Mouse (Mus musculus) liver, postnatal 0 days (tissue): ENCODE data around the gene Atcay. TPM values are rescaled to one million over a fixed set of nuclear protein-coding genes. Genes with fewer than 3 reads are reported as not detected.

Experiments
- ATAC-seq: fragments of 200-750 bp; cut with Nextera tagmentation; 2 replicates; pipeline ENCODE4 v1.8.0; 2017; ENCODE audit warnings: mild to moderate bottlenecking, moderate library complexity
- DNase-seq: peaks from one replicate; pipeline ENCODE4 v3.0.0-alpha.2; 2016
- H3K27ac ChIP-seq: fragments of 300-500 bp; sonication (generic); 2 replicates; pipeline ENCODE4 v1.5.1; 2014; ENCODE audit warnings: antibody characterized with exemption, moderate library complexity, mild to moderate bottlenecking, low read depth
- H3K27me3 ChIP-seq: fragments of 300-500 bp; sonication (generic); 2 replicates; pipeline ENCODE4 v1.6.1; 2014; ENCODE audit warnings: low read length, control low read depth, mixed read lengths; ENCODE audit not compliant: insufficient read depth
- H3K36me3 ChIP-seq: fragments of 300-500 bp; sonication (generic); replicated peaks from 2 replicates; pipeline ENCODE4 v1.6.1; 2014; ENCODE audit warnings: mild to moderate bottlenecking, control low read depth, low read length, moderate library complexity, mixed read lengths; ENCODE audit not compliant: insufficient read depth
- H3K4me1 ChIP-seq: fragments of 300-500 bp; sonication (generic); 2 replicates; pipeline ENCODE4 v1.6.1; 2014; ENCODE audit warnings: antibody characterized with exemption, mild to moderate bottlenecking, control low read depth; ENCODE audit not compliant: insufficient read depth
- H3K4me2 ChIP-seq: fragments of 300-500 bp; sonication (generic); 2 replicates; pipeline ENCODE4 v1.6.1; 2014; ENCODE audit warnings: low read depth, mild to moderate bottlenecking, low read length, moderate library complexity, mixed read lengths
- H3K4me3 ChIP-seq: fragments of 300-500 bp; sonication (generic); 2 replicates; pipeline ENCODE4 v1.5.1; 2014; ENCODE audit warnings: low read depth, low read length
- H3K9ac ChIP-seq: fragments of 300-500 bp; sonication (generic); replicated peaks from 2 replicates; pipeline ENCODE4 v1.6.1; 2014; ENCODE audit warnings: mild to moderate bottlenecking, moderate library complexity
- H3K9me3 ChIP-seq: fragments of 300-500 bp; sonication (generic); 2 replicates; pipeline ENCODE4 v1.6.1; 2016; ENCODE audit warnings: mild to moderate bottlenecking, control low read depth, low read length, mixed read lengths
- CTCF ChIP-seq: sonication (generic); IDR thresholded peaks from 2 replicates; pipeline ENCODE4 v1.5.1; 2016; ENCODE audit warnings: antibody characterized with exemption, low read depth
- EP300 ChIP-seq: IDR thresholded peaks from 2 replicates; pipeline ENCODE4 v1.6.1; 2016; ENCODE audit warnings: antibody characterized with exemption, low read depth, mild to moderate bottlenecking
- WGBS: fragments of 180-500 bp; shearing (Covaris S2); extraction: QIAGEN DNeasy Blood & Tissue Kit; methylation state at CpG from one replicate; pipeline ENCODE4 v1.1.7; 2014; ENCODE audit not compliant: insufficient replicate concordance; 5-methylcytosine and 5-hydroxymethylcytosine counted together
- polyA plus RNA-seq: library from polyadenylated mRNA; unstranded; fragments of >200 nt; fragmentation: Nextera tagmentation; extraction: Ambion mirVana; gene quantifications from 2 replicates; pipeline ENCODE4 v1.2.1, GENCODE M21; 2015

Atcay gene
- polyA plus RNA-seq, 1 experiment from 2014 or later, result not detected

GRCm38 (mm10) chr10:81168521-81169244 lies 62.0 kb downstream of the Atcay start:
- Histone ChIP-seq H3K4me2 (peak overlapping the region; percentile 91), H3K27ac (peak overlapping the region; percentile 88), H3K9ac (peak overlapping the region; percentile 41), H3K36me3 (peaks cover 7% of the 10 kb centered on the region; the same call in 1 of the 2 replicates), H3K27me3 (no peaks in the 10 kb centered on the region), H3K4me1 (peaks cover 22% of the 10 kb centered on the region), H3K4me3 (peak overlapping the region; percentile 83), H3K9me3 (no peaks in the 10 kb centered on the region)
- 1% methylated on average over 29 of the region's 29 CpGs for WGBS
- DNase-seq, result peak; percentile 90
- TF ChIP-seq CTCF (no peak), EP300 (no peak)
- ATAC-seq, result peak; percentile 44

GRCm38 (mm10) chr10:81168087-81168431 lies 62.6 kb downstream of the Atcay start:
- peaks cover 16% of the 10 kb centered on the region for H3K4me1 ChIP-seq
- peak overlapping the region; percentile 91 for H3K4me2 ChIP-seq
- 6% methylated on average over 5 of the region's 5 CpGs for WGBS
- peak overlapping the region; percentile 83 for H3K4me3 ChIP-seq
- no peak for TF ChIP-seq CTCF
- TF ChIP-seq EP300, result no peak
- peak overlapping the region; percentile 41 for H3K9ac ChIP-seq
- peaks cover 11% of the 10 kb centered on the region; the same call in 1 of the 2 replicates for H3K36me3 ChIP-seq
- no peaks in the 10 kb centered on the region for H3K9me3 ChIP-seq
- no peaks in the 10 kb centered on the region for H3K27me3 ChIP-seq
- peak overlapping the region; percentile 88 for H3K27ac ChIP-seq
- ATAC-seq, result peak; percentile 59
- peak; percentile 61 for DNase-seq

- DNase-seq, result peak; percentile 100
- no peak for TF ChIP-seq EP300
- TF ChIP-seq CTCF, result no peak
- peak; percentile 91 for ATAC-seq
- no peaks in the 10 kb centered on the region for H3K9me3 ChIP-seq
- peaks cover 20% of the 10 kb centered on the region for H3K4me1 ChIP-seq
- peak within 1 kb of the TSS; percentile 86 for H3K9ac ChIP-seq
- H3K4me3 ChIP-seq, result peak within 1 kb of the TSS; percentile 83
- H3K27ac ChIP-seq, result peak within 1 kb of the TSS; percentile 88
- WGBS, result 2% methylated on average over 59 of the region's 64 CpGs
- H3K4me2 ChIP-seq, result peak within 1 kb of the TSS; percentile 91
- H3K27me3 ChIP-seq, result no peaks in the 10 kb centered on the region
- peaks cover 11% of the 10 kb centered on the region; the same call in 1 of the 2 replicates for H3K36me3 ChIP-seq
Measured at GRCm38 (mm10) chr10:81167200-81168086, 63.2 kb downstream of the Atcay start, which contains the start of gene Pias4. Pias4 (minus strand) TSS chr10:81167923.

- Histone ChIP-seq H3K27ac (no peak overlapping the region), H3K36me3 (peaks cover 16% of the 10 kb centered on the region; the same call in 1 of the 2 replicates), H3K4me3 (no peak overlapping the region), H3K9ac (no peak overlapping the region; the same call in 1 of the 2 replicates), H3K27me3 (no peaks in the 10 kb centered on the region), H3K9me3 (no peaks in the 10 kb centered on the region), H3K4me2 (no peak overlapping the region), H3K4me1 (peaks cover 30% of the 10 kb centered on the region)
- 80% methylated on average over 8 of the region's 8 CpGs for WGBS
- TF ChIP-seq EP300 (no peak), CTCF (no peak)
- DNase-seq (no peak), ATAC-seq (no peak)
Measured at GRCm38 (mm10) chr10:81165118-81165517, 65.5 kb downstream of the Atcay start.

GRCm38 (mm10) chr10:81162318-81162652 lies 68.3 kb downstream of the Atcay start:
- Histone ChIP-seq H3K4me2 (0 out of 2 replicates have a peak overlapping the region, but pooled peaks have one; percentile 18), H3K4me3 (no peak overlapping the region), H3K27ac (0 out of 2 replicates have a peak overlapping the region, but pooled peaks have one; percentile 11), H3K9ac (0 out of 2 replicates have a peak overlapping the region, but pooled peaks have one; percentile 21), H3K9me3 (no peaks in the 10 kb centered on the region), H3K27me3 (no peaks in the 10 kb centered on the region), H3K36me3 (peaks cover 28% of the 10 kb centered on the region), H3K4me1 (peaks cover 22% of the 10 kb centered on the region)
- DNase-seq (no peak), ATAC-seq (peak; percentile 45)
- WGBS, result 16% methylated on average over 1 of the region's 2 CpGs
- TF ChIP-seq CTCF (no peak), EP300 (no peak)
